Mouse (Mus musculus): ENCODE data around the gene 1700017B05Rik.

DNA sequence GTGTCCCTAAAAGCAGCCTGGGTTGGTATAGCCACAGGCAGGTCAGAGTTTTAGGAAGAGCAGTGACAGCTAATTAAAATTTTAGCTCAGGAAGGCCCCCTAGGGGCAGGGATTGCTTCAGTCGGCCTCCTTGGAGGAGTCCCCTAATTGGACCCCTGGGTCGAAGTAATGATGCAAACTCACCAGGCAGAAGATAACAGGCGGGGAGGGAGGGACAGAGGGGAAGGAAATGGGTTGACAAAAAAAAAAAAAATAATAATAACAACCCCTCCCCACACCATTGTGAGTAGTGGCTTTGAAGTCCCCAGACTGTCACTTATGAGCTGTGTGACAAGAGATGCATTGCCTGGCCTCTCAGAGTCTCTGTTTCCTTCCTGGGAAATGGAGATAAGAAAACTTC lies 6.2 kb upstream of the 1700017B05Rik start:
- TF ChIP-seq CTCF (IDR thresholded peaks at IDR 0.05; ENCODE audit: low read depth, low read length) (no peak), POLR2A (IDR thresholded peaks at IDR 0.05; ENCODE audit: borderline replicate concordance, low read depth, low read length) (no peak)
